Mouse (Mus musculus): ENCODE data around the gene Emid1.

DNA sequence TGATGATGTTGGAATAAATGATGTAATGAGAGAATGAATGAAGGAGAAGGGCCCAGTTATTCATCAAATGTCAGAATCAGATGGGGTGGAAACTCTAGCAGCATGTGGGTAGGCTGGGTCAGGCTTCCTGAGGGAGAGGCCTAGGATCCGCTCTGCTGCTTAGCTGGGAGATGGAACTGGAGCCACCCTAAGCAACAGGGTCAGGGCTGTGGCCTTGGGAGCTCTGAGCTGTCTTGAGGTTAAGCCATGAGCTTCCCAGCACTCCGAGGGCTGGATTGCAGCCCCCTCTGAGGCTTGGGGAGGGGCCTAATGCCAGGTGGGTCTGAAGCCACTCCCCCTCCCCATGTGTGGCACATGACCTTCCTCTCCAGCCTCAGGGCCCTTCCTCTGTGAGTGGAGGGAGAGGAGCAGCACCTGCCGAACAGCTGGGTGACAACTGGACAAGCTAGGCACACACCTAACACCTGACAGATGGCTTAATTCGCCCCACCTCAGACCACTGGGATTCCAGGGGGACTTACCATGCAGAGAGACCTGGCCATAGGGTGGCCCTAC is 21.9 kb downstream of the Emid1 start:
- TF ChIP-seq CTCF (IDR thresholded peaks at IDR 0.05; ENCODE audit: borderline replicate concordance, control insufficient read depth, extremely low read depth, insufficient read depth, low read length, poor library complexity) (no peak), POLR2A (IDR thresholded peaks at IDR 0.05; ENCODE audit: control insufficient read depth, extremely low read depth, insufficient read depth, low read length, poor library complexity) (no peak)
